23 mouse cellular contexts compared by ENCODE assay signal in the genomic region with DNA sequence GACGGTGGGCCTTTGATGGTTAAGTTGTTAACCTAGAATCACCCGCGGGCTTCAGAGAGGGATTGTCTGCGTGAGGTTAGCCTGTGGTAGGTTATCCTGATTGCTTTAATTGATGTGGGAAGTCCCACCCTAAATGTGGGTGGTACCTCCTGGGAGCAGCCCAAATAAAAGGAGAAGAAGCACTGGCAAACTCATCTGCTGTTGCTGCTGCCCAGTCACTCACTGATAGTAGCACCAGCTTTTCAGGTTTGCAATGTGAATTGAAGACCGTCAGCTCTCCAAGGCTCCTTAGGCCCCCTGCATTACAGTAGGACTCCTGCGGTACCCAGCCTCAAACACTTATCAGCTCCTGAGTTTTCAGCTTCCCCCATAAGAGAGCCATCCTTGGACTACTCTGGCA. TPM values are rescaled to one million over a fixed set of nuclear protein-coding genes. Genes with fewer than 3 reads are reported as not detected.
DNase-seq lines count a peak whose midpoint lies in the region; ATAC-seq lines count a peak whose summit lies in the region.
"Had no signal": no experiment of that assay in that cellular context is flagged by ENCODE, and none has a peak within 500 bp of the region (broad histone marks: within the 10 kb centered on the region; RNA-seq: fewer than 3 reads in every experiment).

No protein-coding gene starts in this region.

- DNase-seq in MEL-GATA-1-ER (ENCODE audit: extremely low read depth, low read depth), result peak; percentile 69
- no peak for DNase-seq in heart, postnatal 36 days
- DNase-seq: adrenal gland, adult 8-10 months; adrenal gland, postnatal 14 days; adrenal gland, postnatal 36 days; cerebellum, adult 11 months; cerebellum, adult 18-20 months; cerebellum, adult 8-10 months; cerebellum, adult 9-11 months; cerebellum, postnatal 14 days had no signal

- H3K27me3 ChIP-seq in megakaryocyte, embryonic 14.5 days (replicated peaks), result no peaks in the 10 kb centered on the region

- H3K4me1 ChIP-seq in megakaryocyte, embryonic 14.5 days, result peaks cover 88% of the 10 kb centered on the region

- no peak for ATAC-seq in megakaryocyte, adult 5-6 weeks (ENCODE audit: poor library complexity, severe bottlenecking)
- 0 out of 2 replicates have a peak, but pooled peaks have one; percentile 23 for ATAC-seq in megakaryocyte progenitor cell, adult 5-6 weeks (replicated peaks; ENCODE audit: poor library complexity)
- ATAC-seq in cerebellum, adult (ENCODE audit: insufficient number of reproducible peaks, low FRiP score, low TSS enrichment), result no peak
- ATAC-seq: forebrain, embryonic 14.5 days; forebrain, embryonic 16.5 days had no signal

- H3K4me3 ChIP-seq in megakaryocyte, embryonic 14.5 days (replicated peaks), result peak overlapping the region; percentile 88
- H3K4me3 ChIP-seq: embryonic facial prominence, embryonic 13.5 days; embryonic facial prominence, embryonic 15.5 days; erythroblast, embryonic 14.5 days; forebrain, embryonic 12.5 days had no signal

- H3K9me3 ChIP-seq in megakaryocyte, embryonic 14.5 days, result peaks cover 9% of the 10 kb centered on the region
- H3K9me3 ChIP-seq: embryonic facial prominence, embryonic 13.5 days; embryonic facial prominence, embryonic 15.5 days; forebrain, embryonic 10.5 days; forebrain, embryonic 12.5 days had no signal

- intact Hi-C loops in heart, postnatal 36 days (cut with DNase I), result no loop called here

- peaks cover 43% of the 10 kb centered on the region for H3K36me3 ChIP-seq in megakaryocyte, embryonic 14.5 days (replicated peaks; ENCODE audit: low read length)
- H3K36me3 ChIP-seq: embryonic facial prominence, embryonic 13.5 days; embryonic facial prominence, embryonic 15.5 days; forebrain, embryonic 10.5 days; forebrain, embryonic 12.5 days had no signal

RNA-seq across cellular contexts. Expression of gene Ldhal6b, which starts 14.7 kb away (rescaled TPM):
- not detected in 2 replicates for polyA plus RNA-seq in megakaryocyte, embryonic 14.5 days (2012; ENCODE audit: insufficient read depth, low replicate concordance)
- total RNA-seq in megakaryocyte, adult 5-6 weeks (2015), result 0.25 TPM in 1 of 2 replicates, not detected in the other
- total RNA-seq in megakaryocyte, adult 5-6 weeks (2017), result 0.11 TPM in 1 of 2 replicates, not detected in the other
- 0.10 and 0.52 TPM in 2 replicates for total RNA-seq in megakaryocyte progenitor cell, adult 5-6 weeks (2015)
- total RNA-seq in megakaryocyte progenitor cell, adult 5-6 weeks (2017), result 0.57 TPM in 1 of 2 replicates, not detected in the other
- total RNA-seq in heart, postnatal 36 days (2021), result under 1 TPM; 0.28 to 0.60 TPM
- polyA plus RNA-seq: C2C12; embryonic facial prominence, embryonic 11.5 days; embryonic facial prominence, embryonic 13.5 days; embryonic facial prominence, embryonic 15.5 days; erythroblast, embryonic 14.5 days; forebrain, embryonic 10.5 days; forebrain, embryonic 14.5 days; forebrain, embryonic 16.5 days had no signal

RNA-seq across cellular contexts. Expression of gene Tmem242, which starts 36.2 kb away (rescaled TPM):
- 14.4 and 50.8 TPM in 2 replicates for polyA plus RNA-seq in megakaryocyte, embryonic 14.5 days (2012; ENCODE audit: insufficient read depth, low replicate concordance)
- total RNA-seq in megakaryocyte, adult 5-6 weeks (2015), result 39.9 and 40.9 TPM in 2 replicates
- 27.0 and 30.4 TPM in 2 replicates for total RNA-seq in megakaryocyte, adult 5-6 weeks (2017)
- total RNA-seq in megakaryocyte progenitor cell, adult 5-6 weeks (2015), result 45.4 and 48.6 TPM in 2 replicates
- total RNA-seq in megakaryocyte progenitor cell, adult 5-6 weeks (2017), result 40.3 and 41.4 TPM in 2 replicates
- 100 to 1,000 TPM; 154 TPM for total RNA-seq in heart, postnatal 36 days (2021)
